Mouse (Mus musculus) kidney, embryonic 14.5 days (tissue): ENCODE data around the gene Anp32b. TPM values are rescaled to one million over a fixed set of nuclear protein-coding genes. Genes with fewer than 3 reads are reported as not detected.

Experiments used
- ATAC-seq: fragments of 200-750 bp; cut with Nextera tagmentation; 2 replicates; pipeline ENCODE4 v1.8.0; 2017; ENCODE audit warnings: moderate number of reproducible peaks, mild to moderate bottlenecking, moderate TSS enrichment, moderate library complexity; ENCODE audit not compliant: low FRiP score, low TSS enrichment
- H3K27ac ChIP-seq: fragments of 300-500 bp; sonication (generic); 2 replicates; pipeline ENCODE4 v1.5.1; 2014; ENCODE audit warnings: low read depth, mild to moderate bottlenecking, low read length, moderate library complexity, mixed read lengths
- H3K27me3 ChIP-seq: fragments of 300-500 bp; sonication (generic); 2 replicates; pipeline ENCODE4 v1.6.1; 2014; ENCODE audit warnings: mild to moderate bottlenecking, low read length; ENCODE audit not compliant: control insufficient read depth, insufficient read depth
- H3K36me3 ChIP-seq: fragments of 300-500 bp; sonication (generic); 2 replicates; pipeline ENCODE4 v1.6.1; 2014; ENCODE audit warnings: low read length, mixed read lengths; ENCODE audit not compliant: control insufficient read depth, insufficient read depth
- H3K4me1 ChIP-seq: fragments of 300-500 bp; sonication (generic); 2 replicates; pipeline ENCODE4 v1.6.1; 2014; ENCODE audit warnings: low read length, mixed read lengths; ENCODE audit not compliant: control insufficient read depth, insufficient read depth
- H3K4me2 ChIP-seq: fragments of 300-500 bp; sonication (generic); replicated peaks from 2 replicates; pipeline ENCODE4 v1.6.1; 2014; ENCODE audit warnings: low read depth, mild to moderate bottlenecking, low read length
- H3K4me3 ChIP-seq: fragments of 300-500 bp; sonication (generic); 2 replicates; pipeline ENCODE4 v1.5.1; 2014; ENCODE audit warnings: mild to moderate bottlenecking, low read length
- H3K9ac ChIP-seq: fragments of 300-500 bp; sonication (generic); 2 replicates; pipeline ENCODE4 v1.6.1; 2014; ENCODE audit warnings: low read depth, mild to moderate bottlenecking, low read length, moderate library complexity
- H3K9me3 ChIP-seq: fragments of 300-500 bp; sonication (generic); 2 replicates; pipeline ENCODE4 v1.6.1; 2016; ENCODE audit warnings: low read length; ENCODE audit not compliant: control insufficient read depth
- WGBS: fragments of 180-500 bp; shearing (Covaris S2); extraction: QIAGEN DNeasy Blood & Tissue Kit; methylation state at CpG from one replicate; pipeline ENCODE4 v1.1.7; 2014; 5-methylcytosine and 5-hydroxymethylcytosine counted together
- polyA plus RNA-seq: library from polyadenylated mRNA; unstranded; fragments of >200 nt; fragmentation: Nextera tagmentation; extraction: Ambion mirVana; gene quantifications from 2 replicates; pipeline ENCODE4 v1.2.1, GENCODE M21; 2014

The Anp32b gene
- polyA plus RNA-seq, 1 experiment from 2014 or later, result 378 TPM

DNA sequence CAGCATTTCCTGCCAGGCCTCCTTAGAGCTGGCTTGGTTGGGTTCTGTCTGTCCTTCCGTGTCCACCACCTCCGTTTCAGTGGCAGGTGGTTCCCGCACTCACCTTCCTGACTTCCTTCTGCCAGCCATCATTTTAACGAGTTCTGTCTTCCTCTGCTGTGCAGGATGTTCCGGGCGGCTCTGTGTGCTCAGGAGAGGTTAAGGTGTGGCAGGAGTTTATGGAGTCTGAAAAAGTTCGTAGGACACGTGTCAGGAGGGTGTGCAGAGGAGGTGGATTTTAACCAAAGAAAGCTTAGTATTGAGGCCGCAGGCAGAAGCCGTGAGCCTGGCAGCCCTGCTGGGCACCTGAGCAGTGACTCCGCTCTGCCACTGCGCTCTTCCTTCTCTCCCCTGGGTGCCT lies 44.8 kb downstream of the Anp32b start:
- WGBS, result 58% methylated on average over 12 of the region's 12 CpGs
- Histone ChIP-seq H3K27ac (no peak overlapping the region), H3K4me2 (no peak overlapping the region), H3K4me1 (no peaks in the 10 kb centered on the region), H3K9me3 (no peaks in the 10 kb centered on the region), H3K27me3 (no peaks in the 10 kb centered on the region), H3K4me3 (no peak overlapping the region), H3K9ac (no peak overlapping the region), H3K36me3 (peaks cover 47% of the 10 kb centered on the region)
- ATAC-seq, result no peak

DNA sequence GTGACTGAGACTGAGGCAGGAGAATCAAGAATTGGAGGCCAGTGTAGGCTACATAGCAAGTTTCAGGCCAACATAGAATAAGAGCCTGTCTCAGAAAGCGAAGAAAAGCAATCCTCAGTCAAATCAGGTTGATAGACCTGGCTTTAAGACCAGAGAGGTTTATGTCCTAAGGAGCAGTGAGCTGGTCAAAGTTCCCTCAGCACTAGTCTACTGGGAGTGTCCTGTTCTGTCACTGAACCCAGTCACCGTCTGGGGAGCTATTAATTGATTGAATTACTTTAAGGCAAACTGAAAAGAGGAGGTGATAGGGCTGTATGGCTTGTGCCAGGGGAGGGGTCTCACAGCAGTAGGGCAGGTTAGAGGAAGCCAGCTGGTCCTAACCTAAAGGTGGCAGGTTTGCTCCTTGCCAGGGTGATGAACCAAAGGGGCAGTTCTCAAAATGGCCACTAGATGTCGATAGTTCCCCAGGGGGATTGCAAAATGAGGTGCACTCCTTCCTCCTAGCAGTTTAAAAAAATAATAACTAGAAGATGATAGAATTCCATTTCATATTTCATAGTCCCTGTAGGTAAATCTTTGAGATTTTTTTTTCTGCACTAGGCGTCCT lies 46.7 kb downstream of the Anp32b start:
- Histone ChIP-seq H3K27ac (no peak overlapping the region), H3K27me3 (no peaks in the 10 kb centered on the region), H3K4me1 (no peaks in the 10 kb centered on the region), H3K4me2 (no peak overlapping the region), H3K36me3 (peaks cover 65% of the 10 kb centered on the region), H3K9me3 (no peaks in the 10 kb centered on the region), H3K9ac (no peak overlapping the region), H3K4me3 (no peak overlapping the region)
- 44% methylated on average over 4 of the region's 4 CpGs for WGBS
- ATAC-seq, result peak; percentile 63; the same call in 1 of the 2 replicates

DNA sequence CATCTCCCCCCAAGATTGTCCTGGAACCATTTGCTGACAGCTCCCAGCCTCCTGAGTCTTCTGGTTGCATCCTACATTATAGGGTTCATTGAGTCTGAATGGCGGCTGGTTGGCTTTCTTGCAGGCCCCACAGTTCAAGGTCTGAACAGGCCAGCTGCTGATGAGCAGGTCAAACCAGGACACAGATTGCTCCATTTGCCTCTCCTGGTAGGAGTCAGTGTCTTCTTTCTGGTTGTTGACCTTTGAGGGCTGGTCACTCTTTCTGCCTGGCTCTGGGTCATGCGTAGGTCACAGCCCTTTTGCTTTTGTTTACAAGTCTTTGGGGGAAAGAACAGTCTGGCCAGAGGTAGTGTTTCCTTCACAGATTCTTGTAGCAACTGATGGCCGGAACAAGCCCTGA lies 47.8 kb downstream of the Anp32b start:
- no peaks in the 10 kb centered on the region for H3K4me1 ChIP-seq
- ATAC-seq, result no peak
- H3K27ac ChIP-seq, result no peak overlapping the region
- peaks cover 62% of the 10 kb centered on the region for H3K36me3 ChIP-seq
- no peak overlapping the region for H3K4me2 ChIP-seq
- no peak overlapping the region for H3K9ac ChIP-seq
- H3K27me3 ChIP-seq, result no peaks in the 10 kb centered on the region
- WGBS, result 60% methylated on average over 3 of the region's 3 CpGs
- H3K4me3 ChIP-seq, result no peak overlapping the region
- H3K9me3 ChIP-seq, result no peaks in the 10 kb centered on the region

DNA sequence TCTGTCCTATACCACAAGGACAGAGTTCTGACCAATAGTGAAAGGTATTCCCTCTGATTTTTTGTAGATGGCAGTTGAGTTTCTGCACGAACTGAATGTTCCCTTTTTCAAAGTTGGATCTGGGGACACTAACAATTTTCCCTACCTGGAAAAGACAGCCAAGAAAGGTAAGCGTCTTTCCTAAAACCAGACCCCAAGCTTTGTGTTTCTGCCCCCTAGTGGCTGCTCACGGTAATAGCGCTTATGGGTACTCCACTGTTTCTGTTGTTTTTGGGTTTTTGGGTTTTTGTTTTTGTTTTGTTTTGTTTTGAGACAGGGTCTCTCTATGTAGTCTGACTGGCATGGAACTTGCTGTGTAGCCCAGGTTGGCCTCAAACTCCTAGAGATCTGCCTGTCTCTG lies 48.3 kb downstream of the Anp32b start:
- Histone ChIP-seq H3K36me3 (peaks cover 62% of the 10 kb centered on the region), H3K4me3 (no peak overlapping the region), H3K27ac (no peak overlapping the region), H3K4me2 (no peak overlapping the region), H3K4me1 (no peaks in the 10 kb centered on the region), H3K9ac (no peak overlapping the region), H3K27me3 (no peaks in the 10 kb centered on the region), H3K9me3 (no peaks in the 10 kb centered on the region)
- WGBS, result 20% methylated on average over 4 of the region's 4 CpGs
- ATAC-seq, result no peak

DNA sequence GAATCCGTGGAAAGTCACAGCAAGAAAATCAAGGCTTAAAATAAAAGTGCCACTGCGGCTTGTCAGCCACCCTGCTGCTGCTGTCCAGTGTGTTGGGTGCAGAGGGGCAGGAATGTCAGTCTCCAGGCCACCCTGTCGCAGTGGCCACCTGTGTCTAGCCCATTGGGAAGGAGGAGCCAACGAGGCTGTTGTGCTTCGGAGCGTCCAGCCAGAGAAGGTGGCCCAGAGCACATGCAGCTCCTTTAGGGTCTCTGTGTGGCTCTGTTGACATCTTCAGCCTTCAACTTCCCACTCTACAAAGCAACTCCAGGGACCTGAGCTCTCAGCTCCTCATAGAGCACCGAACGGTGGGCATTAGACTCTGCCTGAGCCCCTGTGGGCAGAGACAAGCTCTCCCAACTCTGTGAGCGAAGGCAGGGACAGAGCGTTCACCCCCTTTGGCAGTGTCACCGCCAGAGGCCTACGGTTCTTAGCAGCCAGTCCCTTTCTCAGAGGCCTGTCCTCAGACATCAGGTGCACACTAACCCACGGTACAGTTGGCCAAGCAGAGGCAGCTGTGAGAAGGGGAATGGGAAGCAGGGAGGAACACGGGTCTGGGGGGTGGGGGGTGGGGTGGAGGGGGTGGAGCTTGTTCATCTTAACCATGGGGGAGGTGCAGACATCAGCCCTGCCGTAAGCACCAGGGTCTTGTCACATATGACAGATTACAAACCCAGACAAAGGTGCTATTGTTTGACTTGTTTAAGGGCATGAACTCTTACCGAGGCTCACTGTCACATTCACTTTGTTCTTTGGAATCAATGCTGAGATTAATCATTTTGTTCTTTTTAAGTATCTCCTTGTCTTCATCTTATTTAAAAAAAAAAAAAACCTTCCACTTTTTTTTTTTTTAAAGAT lies 52.2 kb downstream of the Anp32b start:
- Histone ChIP-seq H3K4me1 (peaks cover 3% of the 10 kb centered on the region; the same call in 1 of the 2 replicates), H3K4me2 (no peak overlapping the region), H3K27ac (no peak overlapping the region), H3K9ac (no peak overlapping the region), H3K27me3 (peaks cover 5% of the 10 kb centered on the region; the same call in 1 of the 2 replicates), H3K9me3 (no peaks in the 10 kb centered on the region), H3K4me3 (no peak overlapping the region), H3K36me3 (peaks cover 45% of the 10 kb centered on the region)
- no peak for ATAC-seq
- 78% methylated on average over 16 of the region's 16 CpGs for WGBS

DNA sequence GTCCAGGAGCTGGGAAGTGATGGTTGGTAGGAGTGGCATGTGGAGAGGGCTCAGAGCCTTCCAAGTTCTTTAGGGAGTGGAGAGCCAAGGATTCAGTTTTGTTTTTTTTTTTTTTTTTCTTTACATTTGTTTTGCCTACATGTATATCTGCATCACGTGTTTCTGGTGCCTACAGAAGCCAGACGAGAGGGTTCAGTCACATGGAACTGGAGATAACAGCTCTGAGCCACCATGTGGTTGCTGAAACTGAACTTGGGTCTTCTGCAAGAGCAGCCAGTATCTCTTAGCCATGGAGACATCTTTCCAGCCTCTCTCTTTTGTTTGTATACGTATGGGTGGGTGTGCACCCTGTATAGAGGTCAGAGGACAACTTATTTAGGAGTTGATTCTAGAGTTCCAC lies 53.2 kb downstream of the Anp32b start:
- Histone ChIP-seq H3K9ac (no peak overlapping the region), H3K4me1 (peaks cover 3% of the 10 kb centered on the region; the same call in 1 of the 2 replicates), H3K4me2 (no peak overlapping the region), H3K9me3 (no peaks in the 10 kb centered on the region), H3K4me3 (no peak overlapping the region), H3K27ac (no peak overlapping the region), H3K36me3 (peaks cover 45% of the 10 kb centered on the region), H3K27me3 (peaks cover 5% of the 10 kb centered on the region; the same call in 1 of the 2 replicates)
- ATAC-seq, result no peak
- 81% methylated on average over 3 of the region's 3 CpGs for WGBS

DNA sequence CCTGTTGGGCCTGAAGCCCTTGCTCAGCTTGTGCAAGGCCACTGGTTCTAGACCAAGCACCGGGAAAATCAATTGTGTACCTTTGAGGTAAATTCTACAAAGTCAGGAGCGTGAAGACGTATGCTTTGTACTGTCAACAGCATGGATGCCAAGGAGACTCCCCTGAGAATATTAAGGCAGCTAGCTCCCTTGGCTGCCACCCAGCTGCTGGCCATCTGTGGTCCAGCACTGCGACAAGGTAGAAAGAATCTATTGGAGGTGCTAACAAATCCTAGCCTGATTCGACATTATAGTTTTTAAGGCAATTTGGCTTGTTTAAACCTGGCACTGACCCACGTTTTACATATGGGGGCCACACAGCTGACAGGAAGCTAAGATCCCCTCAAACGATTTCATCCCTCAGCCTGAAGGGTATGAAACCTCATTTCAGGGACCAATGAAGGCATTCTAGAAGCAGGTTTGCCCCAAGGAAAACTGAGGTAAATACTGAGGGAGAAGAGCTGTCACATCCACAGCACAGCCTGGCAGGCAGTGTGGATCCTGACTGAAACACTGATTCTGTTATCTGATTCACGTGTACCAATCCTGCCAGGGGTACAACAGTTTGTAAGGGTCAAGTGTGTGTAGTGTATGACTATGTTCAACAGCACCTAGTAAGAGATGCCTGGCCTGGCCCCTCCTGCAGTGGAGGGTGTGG lies 54.8 kb downstream of the Anp32b start:
- peaks cover 5% of the 10 kb centered on the region; the same call in 1 of the 2 replicates for H3K27me3 ChIP-seq
- H3K27ac ChIP-seq, result no peak overlapping the region
- ATAC-seq, result no peak
- 73% methylated on average over 8 of the region's 8 CpGs for WGBS
- H3K4me3 ChIP-seq, result no peak overlapping the region
- H3K4me2 ChIP-seq, result no peak overlapping the region
- H3K9ac ChIP-seq, result no peak overlapping the region
- no peaks in the 10 kb centered on the region for H3K9me3 ChIP-seq
- H3K4me1 ChIP-seq, result peaks cover 3% of the 10 kb centered on the region; the same call in 1 of the 2 replicates
- H3K36me3 ChIP-seq, result peaks cover 31% of the 10 kb centered on the region

DNA sequence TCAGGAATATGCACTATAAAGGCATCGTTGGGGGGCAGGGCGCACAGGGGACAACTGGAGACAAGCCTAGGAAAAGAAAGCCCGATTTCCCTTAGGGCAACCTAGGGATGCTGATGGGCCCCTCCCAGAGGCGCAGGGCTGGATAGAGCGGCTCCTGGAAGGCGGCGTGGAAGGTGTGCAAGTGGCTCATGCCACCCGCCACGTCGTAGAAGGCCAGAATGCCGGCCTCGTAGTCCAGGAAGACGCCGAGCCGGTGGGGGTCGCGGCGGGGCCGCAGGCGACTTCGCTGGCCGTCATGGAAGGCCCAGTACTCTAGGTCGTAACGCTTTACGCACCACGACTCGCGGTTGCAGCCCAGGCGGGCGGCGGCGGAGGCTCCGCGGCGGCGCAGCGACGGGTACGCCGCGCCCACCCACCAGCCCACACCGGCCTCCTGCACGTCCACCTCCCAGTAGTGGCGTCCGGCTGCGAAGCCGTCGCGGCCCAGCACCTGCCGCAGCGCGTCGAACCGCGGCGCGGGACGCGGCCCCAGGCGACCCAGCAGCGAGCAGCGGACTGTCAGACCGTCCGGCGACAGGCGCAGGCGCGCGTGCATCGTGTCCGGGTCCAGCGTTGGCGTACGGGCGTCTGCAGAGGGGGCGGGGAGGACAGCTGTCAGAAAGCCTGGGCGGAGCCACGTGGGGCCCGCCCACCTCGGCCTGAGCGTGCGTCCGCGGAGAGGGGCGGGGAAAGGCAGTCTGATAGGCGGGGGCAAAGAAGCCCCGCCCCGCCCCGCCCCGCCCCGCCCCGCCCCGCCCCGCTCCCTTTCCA lies 56.3 kb downstream of the Anp32b start:
- H3K4me1 ChIP-seq, result peaks cover 3% of the 10 kb centered on the region; the same call in 1 of the 2 replicates
- peaks cover 5% of the 10 kb centered on the region; the same call in 1 of the 2 replicates for H3K27me3 ChIP-seq
- peak overlapping the region; percentile 60 for H3K4me3 ChIP-seq
- under 1% methylated on average over 81 of the region's 94 CpGs for WGBS
- peaks cover 17% of the 10 kb centered on the region; the same call in 1 of the 2 replicates for H3K36me3 ChIP-seq
- H3K27ac ChIP-seq, result no peak overlapping the region; the same call in 1 of the 2 replicates
- peak overlapping the region; percentile 93 for H3K4me2 ChIP-seq
- peak; percentile 96 for ATAC-seq
- H3K9me3 ChIP-seq, result no peaks in the 10 kb centered on the region
- H3K9ac ChIP-seq, result peak overlapping the region; percentile 50
